Mouse (Mus musculus) stomach, postnatal 0 days (tissue): Measurements from ENCODE around the gene Cdca4. TPM values are rescaled to one million over a fixed set of nuclear protein-coding genes. Genes with fewer than 3 reads are reported as not detected.

Source experiments
- ATAC-seq: fragments of 200-750 bp; cut with Nextera tagmentation; 2 replicates; pipeline ENCODE4 v1.8.0; 2017; ENCODE audit not compliant: low FRiP score, low TSS enrichment
- DNase-seq: peaks from one replicate; pipeline ENCODE4 v3.0.0-alpha.2; 2016; ENCODE audit warnings: low spot score
- H3K27ac ChIP-seq: fragments of 300-500 bp; sonication (generic); replicated peaks from 2 replicates; pipeline ENCODE4 v1.5.1; 2014; ENCODE audit warnings: mild to moderate bottlenecking, control low read depth
- H3K27me3 ChIP-seq: fragments of 300-500 bp; sonication (generic); 2 replicates; pipeline ENCODE4 v1.6.1; 2014; ENCODE audit warnings: low read length; ENCODE audit not compliant: control insufficient read depth, insufficient read depth
- H3K36me3 ChIP-seq: fragments of 300-500 bp; sonication (generic); 2 replicates; pipeline ENCODE4 v1.6.1; 2014; ENCODE audit warnings: low read length, mixed read lengths; ENCODE audit not compliant: control insufficient read depth, insufficient read depth
- H3K4me1 ChIP-seq: fragments of 300-500 bp; sonication (generic); replicated peaks from 2 replicates; pipeline ENCODE4 v1.6.1; 2014; ENCODE audit warnings: antibody characterized with exemption; ENCODE audit not compliant: control insufficient read depth, insufficient read depth
- H3K4me2 ChIP-seq: fragments of 300-500 bp; sonication (generic); replicated peaks from 2 replicates; pipeline ENCODE4 v1.6.1; 2014; ENCODE audit warnings: low read depth, mild to moderate bottlenecking, control low read depth, moderate library complexity
- H3K4me3 ChIP-seq: fragments of 300-500 bp; sonication (generic); 2 replicates; pipeline ENCODE4 v1.5.1; 2014; ENCODE audit warnings: low read depth, low read length, control low read depth
- H3K9ac ChIP-seq: fragments of 300-500 bp; sonication (generic); 2 replicates; pipeline ENCODE4 v1.6.1; 2014; ENCODE audit warnings: mild to moderate bottlenecking, low read length, control low read depth, mixed read lengths
- H3K9me3 ChIP-seq: fragments of 300-500 bp; sonication (generic); 2 replicates; pipeline ENCODE4 v1.6.1; 2016; ENCODE audit warnings: low read length; ENCODE audit not compliant: control insufficient read depth
- CTCF ChIP-seq: IDR thresholded peaks from 2 replicates; pipeline ENCODE4 v1.5.1; 2016; ENCODE audit warnings: antibody characterized with exemption, low read depth, mild to moderate bottlenecking, moderate library complexity
- EP300 ChIP-seq: optimal IDR thresholded peaks from 2 replicates; pipeline ENCODE3; 2016; ENCODE audit warnings: antibody characterized with exemption
- WGBS: fragments of 180-500 bp; shearing (Covaris S2); extraction: QIAGEN DNeasy Blood & Tissue Kit; methylation state at CpG from one replicate; pipeline ENCODE4 v1.1.7; 2014; 5-methylcytosine and 5-hydroxymethylcytosine counted together
- polyA plus RNA-seq: library from polyadenylated mRNA; unstranded; fragments of >200 nt; fragmentation: Nextera tagmentation; extraction: Ambion mirVana; gene quantifications from 2 replicates; pipeline ENCODE4 v1.2.1, GENCODE M21; 2015

Cdca4 gene
- polyA plus RNA-seq, 1 experiment from 2014 or later, result 41.6 TPM

- Histone ChIP-seq H3K4me2 (peak overlapping the region; percentile 68), H3K4me3 (peak overlapping the region; percentile 56), H3K9me3 (no peaks in the 10 kb centered on the region), H3K36me3 (no peaks in the 10 kb centered on the region), H3K4me1 (peaks cover 10% of the 10 kb centered on the region), H3K27ac (peak overlapping the region; percentile 87), H3K27me3 (no peaks in the 10 kb centered on the region), H3K9ac (peak overlapping the region; percentile 75)
- ATAC-seq (no peak), DNase-seq (no peak)
- WGBS, result 14% methylated on average over 2 of the region's 2 CpGs
- no peak for TF ChIP-seq EP300
- TF ChIP-seq CTCF, result no peak
Observed at GRCm38 (mm10) chr12:112830141-112830540, 918 bp upstream of the Cdca4 start.

GRCm38 (mm10) chr12:112828501-112829243 lies 551 bp downstream of the Cdca4 start:
- WGBS, result under 1% methylated on average over 41 of the region's 51 CpGs
- DNase-seq, result no peak
- TF ChIP-seq EP300 (no peak), CTCF (no peak)

GRCm38 (mm10) chr12:112825901-112826300 lies 3.3 kb downstream of the Cdca4 start:
- ATAC-seq (no peak), DNase-seq (no peak)
- TF ChIP-seq EP300, result no peak
- no peak for TF ChIP-seq CTCF
- Histone ChIP-seq H3K9me3 (no peaks in the 10 kb centered on the region), H3K27ac (no peak overlapping the region), H3K4me3 (no peak overlapping the region), H3K4me2 (no peak overlapping the region), H3K36me3 (peaks cover 7% of the 10 kb centered on the region; the same call in 1 of the 2 replicates), H3K27me3 (no peaks in the 10 kb centered on the region), H3K9ac (no peak overlapping the region), H3K4me1 (peaks cover 13% of the 10 kb centered on the region)
- 75% methylated on average over 5 of the region's 5 CpGs for WGBS

More at GRCm38 (mm10) chr12:112828501-112829243, 551 bp downstream of the Cdca4 start:
- Histone ChIP-seq H3K4me1 (peaks cover 10% of the 10 kb centered on the region), H3K36me3 (no peaks in the 10 kb centered on the region), H3K27ac (peak overlapping the region; percentile 93), H3K27me3 (no peaks in the 10 kb centered on the region), H3K9me3 (no peaks in the 10 kb centered on the region), H3K9ac (peak overlapping the region; percentile 96), H3K4me2 (peak overlapping the region; percentile 70), H3K4me3 (peak overlapping the region; percentile 84)
- peak; percentile 87 for ATAC-seq

DNA sequence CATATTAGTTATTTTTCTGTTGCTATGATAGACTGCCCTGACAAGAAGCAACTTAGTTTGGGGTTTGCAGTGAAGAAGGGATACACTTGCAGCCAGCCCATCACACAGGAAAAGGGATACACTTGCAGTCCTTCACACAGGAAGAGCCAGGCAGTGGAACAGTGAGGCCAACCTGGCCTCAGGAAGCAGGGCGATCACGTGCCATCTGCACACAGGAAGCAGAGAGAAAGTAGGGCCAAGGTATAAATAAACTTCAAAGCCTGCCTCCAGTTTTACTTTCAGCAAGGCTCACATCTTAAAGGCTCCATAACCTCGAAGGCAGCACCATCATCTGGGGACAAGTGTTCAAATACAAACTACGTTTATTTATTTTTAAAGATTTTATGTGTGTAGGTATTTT lies 6.0 kb downstream of the Cdca4 start:
- peak; percentile 39; the same call in 1 of the 2 replicates for ATAC-seq
- WGBS, result 49% methylated on average over 4 of the region's 4 CpGs
- Histone ChIP-seq H3K4me2 (no peak overlapping the region), H3K27me3 (no peaks in the 10 kb centered on the region), H3K36me3 (peaks cover 21% of the 10 kb centered on the region), H3K4me1 (peaks cover 8% of the 10 kb centered on the region), H3K9ac (peak overlapping the region; percentile 38; the same call in 1 of the 2 replicates), H3K9me3 (no peaks in the 10 kb centered on the region), H3K4me3 (no peak overlapping the region), H3K27ac (peak overlapping the region; percentile 71)
- no peak for DNase-seq
- TF ChIP-seq CTCF, result no peak
- no peak for TF ChIP-seq EP300

- H3K9ac ChIP-seq, result no peak overlapping the region
- no peak for TF ChIP-seq CTCF
- TF ChIP-seq EP300, result peak; percentile 42
- no peaks in the 10 kb centered on the region for H3K9me3 ChIP-seq
- H3K4me2 ChIP-seq, result no peak overlapping the region
- WGBS, result 37% methylated on average over 2 of the region's 2 CpGs
- DNase-seq (no peak), ATAC-seq (peak; percentile 34; the same call in 1 of the 2 replicates)
- no peak overlapping the region for H3K4me3 ChIP-seq
- no peak overlapping the region for H3K27ac ChIP-seq
- H3K27me3 ChIP-seq, result no peaks in the 10 kb centered on the region
- H3K4me1 ChIP-seq, result peaks cover 7% of the 10 kb centered on the region
- H3K36me3 ChIP-seq, result peaks cover 21% of the 10 kb centered on the region
Observed at GRCm38 (mm10) chr12:112822676-112823075, 6.5 kb downstream of the Cdca4 start.

DNA sequence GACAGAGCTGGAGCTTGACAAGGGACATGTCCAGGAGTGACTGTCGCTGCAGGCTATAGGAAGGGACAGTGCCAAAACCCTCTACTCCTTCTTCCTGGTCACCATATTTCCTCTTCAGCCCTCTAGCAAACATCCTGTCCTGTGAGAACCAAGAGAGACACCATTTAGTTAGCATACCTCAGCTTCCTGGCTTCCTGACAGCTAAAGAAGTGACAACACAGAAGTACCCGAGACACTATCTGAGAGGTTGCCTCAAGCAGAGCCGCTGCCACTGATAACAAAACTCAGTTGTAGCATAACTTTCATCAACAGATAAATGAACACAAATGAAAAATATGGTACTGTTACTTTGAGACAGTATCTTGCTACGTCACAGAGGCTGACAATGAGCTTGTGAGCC lies 7.2 kb downstream of the Cdca4 start:
- Histone ChIP-seq H3K27ac (peak overlapping the region; percentile 45), H3K9me3 (no peaks in the 10 kb centered on the region), H3K4me2 (no peak overlapping the region), H3K9ac (no peak overlapping the region), H3K4me1 (0 out of 2 replicates have a peak, but pooled peaks cover 2% of the 10 kb centered on the region), H3K4me3 (no peak overlapping the region), H3K27me3 (no peaks in the 10 kb centered on the region), H3K36me3 (peaks cover 21% of the 10 kb centered on the region)
- ATAC-seq (no peak), DNase-seq (no peak)
- 53% methylated on average over 4 of the region's 4 CpGs for WGBS
- TF ChIP-seq CTCF, result no peak
- TF ChIP-seq EP300, result no peak
